Mouse (Mus musculus) small intestine, adult 2 months (tissue): ENCODE measurements around the gene Zfp369.
"Not testable (repeated sequence)": the region's sequence is repeated elsewhere in the genome, so short reads cannot be mapped to it uniquely, and the experiment has no call there.

Experiments
- CTCF ChIP-seq: fragments of 200-500 bp; IDR thresholded peaks from 2 replicates; pipeline ENCODE4 v1.5.1; 2012; ENCODE audit warnings: low read depth, mild to moderate bottlenecking, control low read depth, inconsistent platforms, low read length, moderate library complexity, mixed read lengths; ENCODE audit not compliant: insufficient replicate concordance, insufficient read length; ENCODE audit errors: extremely low read depth
- POLR2A ChIP-seq: fragments of 200-500 bp; IDR thresholded peaks from 2 replicates; pipeline ENCODE4 v1.6.1; 2012; ENCODE audit warnings: low read depth, mild to moderate bottlenecking, control low read depth, inconsistent platforms, low read length, moderate library complexity

- TF ChIP-seq CTCF, POLR2A: not testable (repeated sequence)
Measured at GRCm38 (mm10) chr13:65310849-65311248, 32.2 kb downstream of the Zfp369 start.
